Mouse (Mus musculus) left cerebral cortex, postnatal 10 days (tissue): Measurements from ENCODE around the gene Abcf3. TPM values are rescaled to one million over a fixed set of nuclear protein-coding genes. Genes with fewer than 3 reads are reported as not detected.

ENCODE experiments used
- DNase-seq, 2 experiments: peaks; one replicate each; pipeline ENCODE4 v3.0.0; 2021 to 2022; ENCODE audit warnings: low spot score in 2 of 2, mixed read lengths in 1 of 2; ENCODE audit errors: extremely low spot score in 1 of 2
- intact Hi-C: fragments of 180-260 bp; cut with DNase I; formaldehyde crosslinking; loops from one replicate; pipeline ENCODE4 v1.15.1; 2025
- total RNA-seq, 2 experiments: library from RNA; stranded (reverse); gene quantifications; 2 replicates each; pipeline ENCODE4 v1.2.3; 2021

Gene Abcf3
- total RNA-seq, 2 experiments from 2014 or later, result 67.0 to 80.0 TPM

- peak in 1 of 2 experiments; percentile 79 for DNase-seq
- intact Hi-C loops, result loop anchor here (1.0 kb wide), 1 partner anchor 8 kb away; no protein-coding TSS in a partner anchor
Observed at GRCm38 (mm10) chr16:20537071-20537471, 11.3 kb upstream of the Abcf3 start.

GRCm38 (mm10) chr16:20537601-20538320 lies 10.6 kb upstream of the Abcf3 start:
- no peak for DNase-seq
- intact Hi-C loops, result loop anchor here (1.0 kb wide), 1 partner anchor 8 kb away; no protein-coding TSS in a partner anchor

- DNase-seq, result no peak
- intact Hi-C loops, result no loop called here
Observed at GRCm38 (mm10) chr16:20539649-20540048, 8.7 kb upstream of the Abcf3 start.

- intact Hi-C loops, result no loop called here
- DNase-seq, result no peak
Observed at GRCm38 (mm10) chr16:20540438-20540837, 7.9 kb upstream of the Abcf3 start.

- DNase-seq, result no peak
- intact Hi-C loops, result loop anchor here (1.0 kb wide), 1 partner anchor 8 kb away; no protein-coding TSS in a partner anchor
Observed at GRCm38 (mm10) chr16:20545696-20546095, 2.7 kb upstream of the Abcf3 start.

- DNase-seq, result no peak
- intact Hi-C loops, result no loop called here
Observed at GRCm38 (mm10) chr16:20547423-20547822, 954 bp upstream of the Abcf3 start.

- intact Hi-C loops, result no loop called here
Observed at GRCm38 (mm10) chr16:20549161-20549560, 784 bp downstream of the Abcf3 start.

GRCm38 (mm10) chr16:20551691-20552090 lies 3.3 kb downstream of the Abcf3 start:
- no peak for DNase-seq
- intact Hi-C loops, result no loop called here

More at GRCm38 (mm10) chr16:20549161-20549560, 784 bp downstream of the Abcf3 start:
- DNase-seq, result no peak

- DNase-seq, result no peak
- intact Hi-C loops, result no loop called here
Observed at GRCm38 (mm10) chr16:20552594-20552993, 4.2 kb downstream of the Abcf3 start.

- no peak for DNase-seq
- intact Hi-C loops, result no loop called here
Observed at GRCm38 (mm10) chr16:20555000-20555399, 6.6 kb downstream of the Abcf3 start.

- intact Hi-C loops, result no loop called here
- DNase-seq, result no peak
Observed at GRCm38 (mm10) chr16:20557381-20557780, 9.0 kb downstream of the Abcf3 start.

GRCm38 (mm10) chr16:20565075-20565474 lies 16.7 kb downstream of the Abcf3 start:
- DNase-seq, result no peak
- intact Hi-C loops, result no loop called here

GRCm38 (mm10) chr16:20589366-20589938 lies 41.1 kb downstream of the Abcf3 start, which contains the start of gene Vwa5b2:
Gene Vwa5b2 (plus strand): TSS chr16:20589471.
- DNase-seq, result peak; percentile 36 to 61
- intact Hi-C loops, result no loop called here

GRCm38 (mm10) chr16:20589939-20590679 lies 41.7 kb downstream of the Abcf3 start:
- peak; percentile 26 to 75 for DNase-seq
- intact Hi-C loops, result loop anchor here (5.0 kb wide), 1 partner anchor 97 kb away; no protein-coding TSS in a partner anchor

GRCm38 (mm10) chr16:20590680-20591038 lies 42.3 kb downstream of the Abcf3 start:
- DNase-seq, result no peak
- intact Hi-C loops, result loop anchor here (5.0 kb wide), 1 partner anchor 97 kb away; no protein-coding TSS in a partner anchor

- intact Hi-C loops, result loop anchor here (5.0 kb wide), 1 partner anchor 96 kb away; no protein-coding TSS in a partner anchor
Observed at GRCm38 (mm10) chr16:20591076-20591705, 42.8 kb downstream of the Abcf3 start.

GRCm38 (mm10) chr16:20595060-20595673 lies 46.8 kb downstream of the Abcf3 start:
- DNase-seq, result no peak
- intact Hi-C loops, result no loop called here

More at GRCm38 (mm10) chr16:20591076-20591705, 42.8 kb downstream of the Abcf3 start:
- DNase-seq, result peak in 1 of 2 experiments; percentile 51

GRCm38 (mm10) chr16:20595737-20596136 lies 47.4 kb downstream of the Abcf3 start:
- no peak for DNase-seq
- intact Hi-C loops, result no loop called here
